Mouse (Mus musculus): ENCODE results near the gene Iqgap1.

DNA sequence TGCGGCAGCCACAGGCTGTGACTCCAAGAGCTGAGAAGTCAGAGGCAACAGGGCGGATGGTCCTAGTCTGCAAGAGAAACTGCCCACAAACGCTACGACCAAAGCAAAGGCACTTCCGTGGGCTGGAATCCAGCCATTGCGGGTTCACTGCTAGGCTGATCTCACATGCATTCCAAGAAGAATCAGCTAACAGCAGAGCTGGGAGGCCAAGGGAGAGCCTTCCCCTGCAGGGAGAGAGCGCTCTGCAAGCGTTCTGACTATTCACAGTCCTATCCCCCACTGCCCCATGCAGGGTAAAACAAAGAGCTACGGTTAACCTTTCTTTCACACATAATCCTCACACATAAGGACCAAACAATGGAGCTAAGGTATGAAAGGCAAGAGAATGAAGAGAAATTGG, 80.5 kb downstream of the Iqgap1 start:
- TF ChIP-seq POLR2A (IDR thresholded peaks at IDR 0.05; ENCODE audit: control insufficient read depth, extremely low read depth, insufficient read depth, low read length, poor library complexity) (no peak), CTCF (IDR thresholded peaks at IDR 0.05; ENCODE audit: borderline replicate concordance, control insufficient read depth, extremely low read depth, insufficient read depth, low read length, poor library complexity) (no peak)
